Mouse (Mus musculus) adipocyte (in vitro differentiated cells): ENCODE measurements around the gene Dcaf10.

Experiments used
- DNase-seq: peaks from one replicate; pipeline ENCODE4 v3.0.0-alpha.2; 2016; ENCODE audit warnings: low spot score

Dcaf10 gene

GRCm38 (mm10) chr4:45419051-45419450, 77.2 kb downstream of the Dcaf10 start:
- no peak for DNase-seq

GRCm38 (mm10) chr4:45420733-45421132, 78.8 kb downstream of the Dcaf10 start:
- DNase-seq: no peak

- no peak for DNase-seq
These were observed 79.8 kb downstream of the Dcaf10 start for GRCm38 (mm10) chr4:45421519-45422260.

- DNase-seq: no peak
These were observed 80.7 kb downstream of the Dcaf10 start for GRCm38 (mm10) chr4:45422640-45423039.

- DNase-seq: no peak
These were observed 81.5 kb downstream of the Dcaf10 start for GRCm38 (mm10) chr4:45423406-45423805.

GRCm38 (mm10) chr4:45426724-45427457, 85.0 kb downstream of the Dcaf10 start:
- DNase-seq: no peak
